Mouse (Mus musculus): ENCODE results near the gene Zfp523.

DNA sequence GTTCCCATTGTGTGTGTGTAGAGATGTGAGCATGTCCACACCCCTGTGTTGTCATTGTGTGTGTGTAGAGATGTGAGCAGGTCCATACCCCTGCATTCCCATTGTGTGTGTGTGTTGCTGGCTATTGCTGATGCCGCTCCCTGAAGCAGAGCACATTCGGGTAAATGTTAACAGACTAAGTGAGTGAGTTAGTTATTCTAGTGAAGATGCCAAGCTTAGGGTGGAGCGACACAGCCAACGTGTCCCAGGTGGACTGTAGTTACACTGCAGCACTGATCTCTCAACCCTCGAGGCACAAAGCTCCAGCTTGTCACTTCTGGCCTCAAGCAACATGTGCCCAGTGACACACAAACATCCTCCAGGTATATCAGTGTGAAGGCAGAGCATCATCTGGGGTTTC lies 11.4 kb downstream of the Zfp523 start:
- TF ChIP-seq CTCF (IDR thresholded peaks at IDR 0.05; ENCODE audit: low read depth, low read length) (no peak), POLR2A (IDR thresholded peaks at IDR 0.05; ENCODE audit: borderline replicate concordance, low read depth, low read length) (no peak)
